Mouse (Mus musculus) left cerebral cortex, postnatal 25 days (tissue): ENCODE measurements around the gene Osbpl10. TPM values are rescaled to one million over a fixed set of nuclear protein-coding genes. Genes with fewer than 3 reads are reported as not detected.
A peak's percentile ranks its signal among the peaks of the same experiment; 100 is the strongest.
"Not testable (repeated sequence)": the region's sequence is repeated elsewhere in the genome, so short reads cannot be mapped to it uniquely, and the experiment has no call there.

Source experiments
- DNase-seq, 2 experiments: peaks; one replicate each; pipeline ENCODE4 v3.0.0; 2022; ENCODE audit warnings: low spot score in 2 of 2, mixed read lengths in 1 of 2
- intact Hi-C: fragments of 180-260 bp; cut with DNase I; formaldehyde crosslinking; loops from one replicate; pipeline ENCODE4 v1.15.1; 2025
- total RNA-seq, 2 experiments: library from RNA; stranded (reverse); gene quantifications; 2 replicates each; pipeline ENCODE4 v1.2.3; 2021

The Osbpl10 gene
- total RNA-seq: 10 to 100 TPM; 46.4 to 54.6 TPM

- DNase-seq: peak; percentile 80 to 91
Observed at GRCm38 (mm10) chr9:114978281-114979111, at the start of gene Osbpl10. Osbpl10 (plus strand) TSS chr9:114978569.

DNA sequence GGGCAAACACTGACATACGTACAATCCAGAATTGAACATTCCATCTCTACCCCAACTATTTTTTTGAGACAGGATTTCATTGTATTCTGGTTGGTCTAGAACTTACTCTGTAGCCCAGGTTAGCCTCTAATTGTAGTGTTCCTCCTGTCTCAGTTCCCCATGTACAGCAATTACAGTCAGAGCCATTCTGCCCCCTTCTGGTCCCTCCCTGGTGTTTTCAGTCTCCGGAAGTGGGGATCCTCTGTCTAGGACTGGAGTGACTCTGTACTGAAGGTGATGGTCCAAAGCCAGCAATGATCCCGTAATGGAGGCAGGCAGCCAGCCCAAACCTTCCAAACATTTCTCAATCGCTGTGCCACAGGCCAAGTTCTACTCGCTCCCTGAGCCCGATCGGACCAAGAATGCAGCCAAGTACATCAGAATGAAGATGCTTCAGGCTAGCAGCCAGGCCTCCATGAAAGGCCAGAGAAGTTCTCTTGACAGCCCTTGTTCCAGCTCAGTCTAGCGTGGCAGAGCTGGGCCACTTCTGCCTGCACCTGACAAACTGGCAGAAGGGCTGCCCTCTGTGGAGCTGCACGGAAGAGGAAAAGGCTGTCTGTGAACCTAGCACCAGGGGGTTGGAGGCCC, 47.8 kb upstream of the Osbpl10 start:
- intact Hi-C loops: no loop called here
- peak in 1 of 2 experiments; percentile 43 for DNase-seq

More at GRCm38 (mm10) chr9:114978281-114979111, at the start of gene Osbpl10:
- intact Hi-C loops: loop anchor here (1.0 to 2.0 kb wide), 4 partner anchors 13 to 88 kb away; partner anchors contain the start of gene Gpd1l

- DNase-seq: no peak
- intact Hi-C loops: loop anchor here (2.0 kb wide), 1 partner anchor 46 kb away; the partner anchor contains the start of gene Osbpl10
Observed at GRCm38 (mm10) chr9:114932607-114933006, 45.8 kb upstream of the Osbpl10 start.

DNA sequence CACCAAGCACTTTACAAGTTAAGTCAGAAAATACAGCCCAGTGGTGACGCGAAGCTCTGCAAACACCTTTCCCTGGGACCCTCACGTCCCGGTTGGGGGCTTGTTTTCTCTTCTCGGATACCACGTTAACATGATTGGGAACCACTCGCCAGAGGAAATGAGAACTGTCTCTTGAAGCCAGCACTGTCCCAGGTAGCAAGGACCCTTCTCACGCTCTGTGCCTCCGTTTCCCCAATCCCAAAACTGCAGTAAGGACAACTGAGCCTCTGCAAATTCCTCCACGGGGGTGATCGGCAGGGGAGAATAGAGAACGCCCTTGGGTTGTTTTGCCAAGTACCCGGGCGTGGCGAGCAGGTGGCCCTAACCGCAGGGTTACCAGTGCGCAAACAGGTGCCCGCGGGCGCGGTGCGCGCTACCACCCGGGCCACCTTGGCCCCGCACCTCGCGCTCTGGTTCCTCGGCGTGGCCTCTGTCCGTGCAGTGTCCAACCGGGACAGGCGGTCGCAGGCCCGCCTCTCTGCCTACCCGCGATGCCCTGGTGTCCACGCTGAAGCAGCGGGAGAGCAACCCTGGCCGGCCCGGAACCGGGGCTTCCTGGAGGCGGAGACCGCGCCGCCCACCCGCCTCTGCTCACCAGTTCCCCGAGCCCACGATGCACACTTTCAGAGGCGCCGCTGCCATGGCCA, 45.2 kb upstream of the Osbpl10 start:
- intact Hi-C loops: loop anchor here (2.0 kb wide), 1 partner anchor 46 kb away; the partner anchor contains the start of gene Osbpl10
- DNase-seq: no peak

DNA sequence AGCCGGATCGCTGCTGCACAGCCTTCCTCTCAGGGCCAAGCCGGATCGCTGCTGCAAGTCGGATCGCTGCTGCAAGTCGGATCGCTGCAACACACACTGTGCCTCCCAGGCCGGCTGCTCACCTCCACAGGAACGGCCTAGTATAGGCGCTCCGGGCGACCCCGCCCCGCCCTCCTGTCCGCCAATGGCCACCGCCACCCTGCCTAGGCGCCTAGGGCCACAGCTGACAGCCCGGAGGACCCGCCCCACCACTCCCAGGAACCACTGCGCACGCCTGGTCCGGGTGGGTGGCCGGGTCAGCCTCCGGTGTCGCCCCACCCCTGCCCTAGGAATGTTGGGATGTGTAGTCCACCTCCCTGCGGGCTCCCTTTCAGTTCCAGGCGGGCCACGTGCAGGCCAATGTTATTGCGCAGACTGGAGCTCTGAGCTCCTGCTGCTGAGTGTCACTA, 44.6 kb upstream of the Osbpl10 start, which contains the start of gene Gpd1l:
Gene Gpd1l, minus strand, starts transcription at position 265 of the 449 bp plus-strand sequence.
- intact Hi-C loops: loop anchor here (2.0 kb wide), 1 partner anchor 45 kb away; the partner anchor contains the start of gene Osbpl10
- peak; percentile 96 to 98 for DNase-seq

GRCm38 (mm10) chr9:114934231-114934630, 44.1 kb upstream of the Osbpl10 start:
- intact Hi-C loops: no loop called here
- DNase-seq: no peak

DNA sequence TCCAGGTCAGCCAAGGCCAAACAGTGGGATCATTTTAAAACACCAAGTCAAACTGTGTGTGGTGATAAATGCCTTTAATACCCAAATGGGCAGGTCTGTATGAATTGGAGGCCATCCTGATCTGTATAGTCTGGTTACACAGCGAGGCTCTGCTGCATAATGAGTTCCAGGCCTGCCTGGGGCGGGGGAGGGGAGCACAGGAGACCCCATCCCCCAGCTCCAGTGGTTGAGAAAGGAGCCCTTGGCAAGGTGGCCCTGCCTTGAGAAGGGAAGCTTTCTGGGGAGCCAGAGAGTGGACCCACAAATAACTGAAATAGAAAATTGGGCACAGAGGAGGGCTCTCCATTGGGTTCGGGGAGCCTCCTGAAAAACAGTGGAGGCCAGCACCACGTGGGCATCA, 43.0 kb upstream of the Osbpl10 start:
- DNase-seq: no peak
- intact Hi-C loops: no loop called here

- intact Hi-C loops: no loop called here
- DNase-seq: no peak
Observed at GRCm38 (mm10) chr9:114936687-114937086, 41.7 kb upstream of the Osbpl10 start.

DNA sequence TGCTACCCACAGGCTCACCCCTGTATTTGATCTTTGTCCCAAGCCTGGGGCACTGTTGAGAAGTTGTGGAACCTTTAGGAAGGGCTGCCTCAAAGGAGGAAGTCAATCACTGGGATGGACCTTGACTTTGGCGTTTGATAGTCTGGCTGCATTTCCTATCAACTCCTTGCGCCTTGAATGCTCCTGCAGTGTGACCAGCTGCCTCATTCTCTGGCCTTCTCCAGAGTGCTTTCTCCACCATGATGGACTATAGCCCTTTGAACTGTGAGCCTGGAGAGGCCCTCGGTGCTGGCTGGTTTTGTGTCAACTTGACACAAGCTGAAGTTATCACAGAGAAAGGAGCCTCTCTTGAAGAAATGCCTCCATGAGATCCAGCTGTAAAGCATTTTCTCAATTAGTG, 33.7 kb upstream of the Osbpl10 start:
- DNase-seq: no peak
- intact Hi-C loops: no loop called here

DNA sequence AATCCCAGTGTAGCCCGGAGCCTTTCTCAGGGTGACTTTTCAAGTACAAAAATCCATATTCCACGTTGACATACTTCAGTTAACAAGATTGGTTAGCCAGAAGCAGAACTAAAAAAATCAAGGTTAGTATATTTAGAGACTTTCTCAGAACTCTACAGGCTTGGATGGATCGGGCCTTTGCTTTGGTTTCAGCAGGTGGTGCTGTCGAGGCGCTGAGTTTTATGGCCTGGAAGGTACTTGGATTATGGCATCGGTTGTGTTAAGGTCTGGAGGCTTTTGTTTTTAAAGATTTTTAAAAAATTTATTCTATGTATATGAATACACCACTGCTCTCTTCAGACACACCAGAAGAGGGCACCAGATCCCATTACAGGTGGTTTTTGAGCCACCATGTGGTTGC, 32.8 kb upstream of the Osbpl10 start:
- intact Hi-C loops: no loop called here
- DNase-seq: no peak

GRCm38 (mm10) chr9:114948395-114948794, 30.0 kb upstream of the Osbpl10 start:
- peak in 1 of 2 experiments; percentile 29 for DNase-seq
- intact Hi-C loops: no loop called here

DNA sequence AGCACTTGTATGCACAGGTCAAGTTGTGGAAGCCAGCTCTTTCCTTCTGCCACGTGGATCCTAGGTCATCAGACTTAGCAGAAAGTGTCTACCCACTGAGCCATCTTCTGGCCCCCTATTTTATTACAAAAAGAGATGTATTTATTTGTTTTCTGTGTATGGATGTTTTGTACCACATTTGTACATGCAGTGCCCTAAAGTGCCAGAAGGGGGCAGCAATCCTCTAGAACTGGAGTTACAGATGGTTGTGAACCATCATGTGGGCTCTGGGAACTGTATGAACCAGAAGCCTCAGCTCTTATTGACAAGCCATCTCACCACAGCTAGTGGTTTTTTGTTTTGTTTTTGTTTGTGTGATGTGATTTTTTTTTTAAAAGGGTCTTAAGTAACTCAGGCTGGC, 25.5 kb upstream of the Osbpl10 start:
- DNase-seq: no peak
- intact Hi-C loops: no loop called here

DNA sequence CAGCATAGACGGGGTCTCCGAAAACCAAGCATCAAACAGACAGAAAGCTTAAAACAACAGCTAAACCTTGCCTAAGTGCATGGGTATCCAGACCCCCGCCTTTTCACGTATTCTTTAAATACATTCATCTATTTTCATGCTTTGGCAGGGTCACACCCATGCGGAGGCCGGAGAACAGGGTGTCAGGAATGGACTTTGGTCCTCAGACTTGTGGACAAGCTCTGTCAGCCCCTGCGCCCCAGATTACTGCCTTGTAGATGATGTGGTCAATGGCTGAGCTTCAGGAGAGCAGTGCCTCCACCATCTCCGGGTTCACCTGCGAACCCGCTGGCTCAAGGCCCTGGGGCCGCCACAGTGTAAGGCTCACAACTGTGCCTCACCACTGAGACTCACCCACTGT, 23.0 kb upstream of the Osbpl10 start:
- intact Hi-C loops: loop anchor here (5.0 kb wide), 1 partner anchor 158 kb away; no protein-coding TSS in a partner anchor

DNA sequence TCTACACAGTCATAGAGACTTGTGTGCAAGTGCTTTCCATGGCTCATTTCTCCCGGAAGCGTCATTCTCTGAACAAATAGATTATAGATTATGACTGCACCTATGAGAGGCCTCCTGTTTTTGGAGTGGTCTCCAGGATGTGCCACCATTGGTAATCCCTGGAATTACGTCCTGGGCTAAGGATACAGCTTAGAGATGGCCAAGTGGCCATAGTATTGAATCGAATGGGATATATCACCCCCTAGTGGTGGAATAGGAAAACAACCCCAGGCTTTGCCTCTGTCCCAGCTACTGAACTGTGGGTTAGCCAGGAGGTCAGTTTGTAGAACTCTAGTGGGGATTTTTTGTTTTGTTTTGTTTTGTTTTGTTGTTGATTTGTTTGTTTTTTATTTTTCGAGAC, 21.4 kb upstream of the Osbpl10 start:
- peak in 1 of 2 experiments; percentile 51 for DNase-seq
- intact Hi-C loops: loop anchor here (1.0 to 5.0 kb wide), 2 partner anchors 44 to 160 kb away; no protein-coding TSS in a partner anchor

More for the DNA sequence above, 23.0 kb upstream of the Osbpl10 start:
- DNase-seq: no peak

GRCm38 (mm10) chr9:114960043-114960789, 18.2 kb upstream of the Osbpl10 start:
- DNase-seq: no peak
- intact Hi-C loops: no loop called here

DNA sequence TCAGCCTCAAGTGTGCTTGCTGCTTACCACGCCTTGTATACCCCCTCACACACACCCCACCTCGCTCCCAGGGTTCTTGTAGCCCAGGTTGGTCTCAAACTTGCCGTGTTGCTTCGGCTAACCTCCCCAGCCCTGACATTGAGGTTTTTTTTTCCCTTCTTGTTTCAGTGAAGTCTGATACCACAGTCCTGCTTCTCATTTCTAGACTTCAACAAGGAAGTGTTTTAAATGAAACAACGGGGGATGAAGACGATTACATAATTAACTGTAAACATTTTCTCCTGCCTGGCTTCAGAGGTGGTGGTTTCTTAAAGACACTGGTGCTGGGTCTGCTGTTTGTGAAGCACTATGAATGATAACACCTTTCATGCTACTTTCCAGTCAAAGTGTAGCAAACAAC, 17.5 kb upstream of the Osbpl10 start:
- intact Hi-C loops: no loop called here
- no peak for DNase-seq

DNA sequence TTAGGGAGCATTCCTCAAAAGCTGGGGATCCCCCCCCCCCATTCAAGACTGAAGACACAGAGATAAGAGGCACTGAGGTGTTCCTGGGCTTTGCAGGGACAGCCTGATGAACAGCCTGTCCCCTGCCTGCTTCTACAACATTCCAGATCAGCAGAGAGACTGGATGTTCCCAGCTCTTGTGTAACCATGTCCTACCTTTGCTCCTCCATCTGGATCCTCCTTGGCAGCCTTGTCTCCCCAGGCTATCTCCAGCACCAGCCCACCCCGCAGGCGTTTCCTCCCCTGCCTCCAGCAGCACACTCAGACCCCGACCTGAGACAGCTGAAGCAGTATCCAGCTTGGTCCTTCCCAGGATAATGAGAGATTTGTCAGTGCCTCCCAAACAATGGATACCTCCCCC, 14.3 kb upstream of the Osbpl10 start:
- intact Hi-C loops: no loop called here
- DNase-seq: peak in 1 of 2 experiments; percentile 26

GRCm38 (mm10) chr9:114966286-114966685, 12.1 kb upstream of the Osbpl10 start:
- intact Hi-C loops: not testable (repeated sequence)

More at GRCm38 (mm10) chr9:114966286-114966685, 12.1 kb upstream of the Osbpl10 start:
- not testable (repeated sequence) for DNase-seq
